Mouse (Mus musculus) embryonic facial prominence, embryonic 15.5 days (tissue): ENCODE measurements at regions not wholly inside any gene's neighbourhood (a gene's known extent, or its start where the extent isn't known, plus 50 kb on each side); places are given as distances from the start of the nearest gene placed in this dataset.

Source experiments
- ATAC-seq: fragments of 200-750 bp; cut with Nextera tagmentation; 2 replicates; pipeline ENCODE4 v1.8.0; 2017; ENCODE audit warnings: low read depth, moderate TSS enrichment; ENCODE audit not compliant: insufficient number of reproducible peaks, low FRiP score, low TSS enrichment
- H3K27ac ChIP-seq: fragments of 300-500 bp; sonication (generic); replicated peaks from 2 replicates; pipeline ENCODE4 v1.5.1; 2015; ENCODE audit warnings: mild to moderate bottlenecking, inconsistent platforms
- H3K27me3 ChIP-seq: fragments of 300-500 bp; sonication (generic); 2 replicates; pipeline ENCODE4 v1.6.1; 2015; ENCODE audit warnings: inconsistent platforms
- H3K36me3 ChIP-seq: fragments of 300-500 bp; sonication (generic); 2 replicates; pipeline ENCODE4 v1.6.1; 2015; ENCODE audit warnings: mild to moderate bottlenecking, inconsistent platforms
- H3K4me1 ChIP-seq: fragments of 300-500 bp; sonication (generic); 2 replicates; pipeline ENCODE4 v1.6.1; 2015; ENCODE audit warnings: inconsistent platforms
- H3K4me2 ChIP-seq: fragments of 300-500 bp; sonication (generic); replicated peaks from 2 replicates; pipeline ENCODE4 v1.6.1; 2015; ENCODE audit warnings: mild to moderate bottlenecking, inconsistent platforms
- H3K4me3 ChIP-seq: fragments of 300-500 bp; sonication (generic); replicated peaks from 2 replicates; pipeline ENCODE4 v1.5.1; 2015; ENCODE audit warnings: mild to moderate bottlenecking, inconsistent platforms
- H3K9ac ChIP-seq: fragments of 300-500 bp; sonication (generic); 2 replicates; pipeline ENCODE4 v1.6.1; 2015; ENCODE audit warnings: inconsistent platforms
- H3K9me3 ChIP-seq: fragments of 300-500 bp; sonication (generic); replicated peaks from 2 replicates; pipeline ENCODE4 v1.6.1; 2016; ENCODE audit warnings: inconsistent platforms
- WGBS: fragments of 180-500 bp; shearing (Covaris S2); methylation state at CpG from one replicate; pipeline ENCODE4 v1.1.7; 2015; 5-methylcytosine and 5-hydroxymethylcytosine counted together

GRCm38 (mm10) chr8:35211506-35212452 lies 553.8 kb upstream of the Gm19410 start:
- Histone ChIP-seq H3K27ac (0 out of 2 replicates have a peak overlapping the region, but pooled peaks have one; percentile 22), H3K4me2 (no peak overlapping the region), H3K9ac (no peak overlapping the region), H3K4me1 (peaks cover 22% of the 10 kb centered on the region), H3K9me3 (no peaks in the 10 kb centered on the region), H3K36me3 (no peaks in the 10 kb centered on the region), H3K4me3 (no peak overlapping the region), H3K27me3 (no peaks in the 10 kb centered on the region)
- 49% methylated on average over 10 of the region's 10 CpGs for WGBS
- ATAC-seq, result no peak

DNA sequence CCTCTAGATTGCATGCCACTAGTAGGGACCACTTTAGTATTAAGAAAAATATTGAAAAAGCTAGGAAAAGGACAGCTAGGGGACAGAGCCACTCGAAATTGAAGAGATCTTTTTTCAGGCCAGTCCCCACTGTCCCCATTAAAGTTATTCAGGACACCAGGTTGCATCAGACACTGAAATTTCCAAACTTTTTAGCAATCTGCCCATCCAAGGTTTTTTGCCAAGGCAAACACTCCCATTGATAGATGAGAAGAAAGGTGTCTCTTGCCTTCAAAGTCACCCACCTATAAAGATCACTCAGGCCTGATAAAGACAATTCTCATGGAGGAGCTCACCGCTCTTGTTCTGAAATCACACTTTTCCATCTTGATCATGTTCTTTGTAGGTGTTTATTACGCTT lies 552.1 kb upstream of the Gm19410 start:
- Histone ChIP-seq H3K4me2 (no peak overlapping the region), H3K9me3 (no peaks in the 10 kb centered on the region), H3K4me1 (peaks cover 32% of the 10 kb centered on the region), H3K9ac (no peak overlapping the region), H3K27ac (no peak overlapping the region), H3K4me3 (no peak overlapping the region), H3K27me3 (no peaks in the 10 kb centered on the region), H3K36me3 (no peaks in the 10 kb centered on the region)
- no peak for ATAC-seq
- WGBS, result 88% methylated on average over 3 of the region's 3 CpGs

DNA sequence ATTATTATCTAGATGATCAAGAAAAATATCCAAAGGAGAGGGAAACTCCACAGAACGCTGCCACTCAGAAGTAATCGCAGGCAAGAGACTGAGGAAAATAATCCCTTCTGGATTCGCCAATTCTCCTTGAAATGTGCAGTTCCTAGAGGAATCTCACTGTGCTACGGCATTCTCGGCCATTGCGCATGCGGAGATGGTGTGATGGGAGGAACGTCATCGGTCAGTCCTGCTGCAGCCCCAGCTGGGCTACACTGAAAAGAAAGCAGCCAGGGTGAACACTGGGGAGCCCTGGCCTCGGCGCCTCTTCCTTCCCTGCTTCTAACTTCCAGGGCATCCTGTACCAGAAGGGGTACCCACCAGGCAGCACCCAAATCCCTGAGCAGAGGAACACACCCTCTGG lies 548.0 kb upstream of the Gm19410 start:
- no peaks in the 10 kb centered on the region for H3K36me3 ChIP-seq
- H3K9me3 ChIP-seq, result no peaks in the 10 kb centered on the region
- no peak overlapping the region for H3K9ac ChIP-seq
- H3K4me1 ChIP-seq, result peaks cover 20% of the 10 kb centered on the region
- H3K4me2 ChIP-seq, result no peak overlapping the region
- 0 out of 2 replicates have a peak, but pooled peaks have one; percentile 39 for ATAC-seq
- 0 out of 2 replicates have a peak overlapping the region, but pooled peaks have one; percentile 48 for H3K27ac ChIP-seq
- H3K4me3 ChIP-seq, result no peak overlapping the region
- H3K27me3 ChIP-seq, result peaks cover 6% of the 10 kb centered on the region
- 44% methylated on average over 11 of the region's 11 CpGs for WGBS

DNA sequence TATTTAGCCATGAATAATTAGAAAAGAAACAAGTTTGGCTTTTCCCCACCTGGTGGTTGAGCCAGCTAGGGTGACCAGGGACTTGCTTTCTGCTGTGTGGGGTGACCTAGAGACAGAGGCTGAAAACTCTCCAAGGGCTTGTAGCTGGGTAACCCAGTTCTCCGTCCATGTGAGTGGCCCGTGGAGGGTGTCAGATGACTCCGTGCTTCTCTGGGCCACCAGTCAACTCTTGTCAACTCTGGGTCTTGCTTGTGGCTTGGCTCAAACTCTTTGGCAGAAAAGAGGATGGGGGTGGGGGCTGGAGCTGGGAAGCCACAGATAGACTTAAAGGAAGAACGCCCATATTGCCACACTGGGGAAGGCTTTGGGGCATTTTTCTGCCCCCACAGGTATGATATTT lies 547.3 kb upstream of the Gm19410 start:
- Histone ChIP-seq H3K27me3 (peaks cover 6% of the 10 kb centered on the region), H3K27ac (no peak overlapping the region), H3K4me2 (no peak overlapping the region), H3K4me3 (no peak overlapping the region), H3K9me3 (no peaks in the 10 kb centered on the region), H3K9ac (no peak overlapping the region), H3K4me1 (peaks cover 13% of the 10 kb centered on the region), H3K36me3 (no peaks in the 10 kb centered on the region)
- no peak for ATAC-seq
- WGBS, result 62% methylated on average over 4 of the region's 4 CpGs

DNA sequence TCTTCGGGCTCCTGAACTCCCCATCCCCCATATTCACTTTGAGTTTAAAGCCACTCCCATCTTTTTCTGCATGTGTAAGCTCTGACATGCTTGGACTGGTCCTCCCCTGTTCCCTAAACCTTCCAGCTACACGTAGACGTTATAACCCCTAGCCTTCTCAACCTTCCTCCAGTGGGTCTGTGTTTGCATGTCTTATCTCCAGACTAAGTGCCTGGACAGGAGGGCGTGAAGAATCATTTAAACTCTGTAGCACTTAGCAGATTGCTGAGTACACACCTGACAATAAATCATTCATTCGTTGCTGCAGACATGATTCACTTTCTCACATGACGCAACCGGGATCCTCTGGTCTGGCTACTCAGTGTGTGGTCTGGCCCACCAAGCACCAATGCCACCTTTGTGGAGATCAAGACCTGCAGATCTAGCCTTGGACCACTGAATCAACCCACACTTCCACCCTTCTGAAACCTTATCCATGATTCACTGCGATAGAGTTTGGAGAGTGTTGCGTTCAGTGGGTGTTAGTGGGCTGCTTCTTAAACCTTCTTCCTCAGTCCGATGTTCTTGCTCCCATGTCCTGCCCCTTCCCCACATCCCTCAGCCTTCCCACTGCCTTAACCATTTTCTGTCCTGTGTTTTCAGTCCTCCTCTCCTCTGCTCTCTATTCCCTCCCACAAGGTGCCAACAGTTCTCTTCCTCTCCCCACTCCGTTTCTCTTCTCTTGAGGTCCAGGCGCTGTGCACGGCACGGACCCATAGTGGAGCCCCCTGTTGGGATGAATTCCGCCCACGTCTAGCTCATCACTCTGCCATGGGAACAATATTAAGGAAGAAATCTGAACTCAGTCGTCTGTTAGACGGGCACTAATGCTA lies 541.3 kb upstream of the Gm19410 start:
- Histone ChIP-seq H3K9me3 (no peaks in the 10 kb centered on the region), H3K4me2 (no peak overlapping the region), H3K27me3 (peaks cover 14% of the 10 kb centered on the region), H3K27ac (0 out of 2 replicates have a peak overlapping the region, but pooled peaks have one; percentile 22), H3K36me3 (no peaks in the 10 kb centered on the region), H3K4me3 (no peak overlapping the region), H3K4me1 (peaks cover 19% of the 10 kb centered on the region), H3K9ac (no peak overlapping the region)
- 72% methylated on average over 18 of the region's 18 CpGs for WGBS
- no peak for ATAC-seq

GRCm38 (mm10) chr8:35224925-35225244 lies 540.7 kb upstream of the Gm19410 start:
- H3K9ac ChIP-seq, result no peak overlapping the region
- WGBS, result 67% methylated on average over 7 of the region's 7 CpGs
- H3K9me3 ChIP-seq, result no peaks in the 10 kb centered on the region
- ATAC-seq, result no peak
- no peak overlapping the region for H3K27ac ChIP-seq
- H3K4me1 ChIP-seq, result peaks cover 19% of the 10 kb centered on the region
- no peak overlapping the region for H3K4me2 ChIP-seq
- no peaks in the 10 kb centered on the region for H3K36me3 ChIP-seq
- peaks cover 8% of the 10 kb centered on the region; the same call in 1 of the 2 replicates for H3K27me3 ChIP-seq
- H3K4me3 ChIP-seq, result no peak overlapping the region

DNA sequence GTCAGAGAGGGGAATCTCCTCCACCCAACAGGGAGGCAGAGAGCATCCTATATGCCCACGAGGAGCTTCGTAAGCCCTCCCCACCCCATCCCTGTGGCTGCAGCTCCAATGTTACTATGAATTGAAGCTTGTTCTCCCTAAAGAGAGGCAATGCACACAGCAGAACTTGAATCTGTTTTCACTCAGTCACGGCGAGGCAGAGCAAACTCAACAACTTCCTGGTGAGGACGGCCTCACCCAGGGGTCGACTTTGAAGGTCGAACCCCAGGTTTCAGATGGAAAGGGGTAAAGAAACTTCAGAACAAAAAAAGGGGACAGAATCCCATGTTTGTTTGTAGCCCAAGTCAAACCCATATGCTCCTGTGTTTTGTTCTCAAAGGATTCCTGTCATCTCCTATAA lies 538.5 kb upstream of the Gm19410 start:
- Histone ChIP-seq H3K4me3 (no peak overlapping the region), H3K27me3 (peaks cover 10% of the 10 kb centered on the region; the same call in 1 of the 2 replicates), H3K27ac (peak overlapping the region; percentile 11; the same call in 1 of the 2 replicates), H3K4me2 (no peak overlapping the region), H3K36me3 (no peaks in the 10 kb centered on the region), H3K9ac (no peak overlapping the region), H3K4me1 (peaks cover 19% of the 10 kb centered on the region), H3K9me3 (no peaks in the 10 kb centered on the region)
- peak; percentile 82 for ATAC-seq
- 28% methylated on average over 7 of the region's 7 CpGs for WGBS

- 81% methylated on average over 7 of the region's 7 CpGs for WGBS
- Histone ChIP-seq H3K4me2 (no peak overlapping the region), H3K9me3 (no peaks in the 10 kb centered on the region), H3K27ac (no peak overlapping the region), H3K9ac (no peak overlapping the region), H3K4me3 (no peak overlapping the region), H3K36me3 (no peaks in the 10 kb centered on the region), H3K4me1 (peaks cover 27% of the 10 kb centered on the region), H3K27me3 (peaks cover 11% of the 10 kb centered on the region; the same call in 1 of the 2 replicates)
- no peak for ATAC-seq
Observed at GRCm38 (mm10) chr8:35228449-35228848, 537.1 kb upstream of the Gm19410 start.

DNA sequence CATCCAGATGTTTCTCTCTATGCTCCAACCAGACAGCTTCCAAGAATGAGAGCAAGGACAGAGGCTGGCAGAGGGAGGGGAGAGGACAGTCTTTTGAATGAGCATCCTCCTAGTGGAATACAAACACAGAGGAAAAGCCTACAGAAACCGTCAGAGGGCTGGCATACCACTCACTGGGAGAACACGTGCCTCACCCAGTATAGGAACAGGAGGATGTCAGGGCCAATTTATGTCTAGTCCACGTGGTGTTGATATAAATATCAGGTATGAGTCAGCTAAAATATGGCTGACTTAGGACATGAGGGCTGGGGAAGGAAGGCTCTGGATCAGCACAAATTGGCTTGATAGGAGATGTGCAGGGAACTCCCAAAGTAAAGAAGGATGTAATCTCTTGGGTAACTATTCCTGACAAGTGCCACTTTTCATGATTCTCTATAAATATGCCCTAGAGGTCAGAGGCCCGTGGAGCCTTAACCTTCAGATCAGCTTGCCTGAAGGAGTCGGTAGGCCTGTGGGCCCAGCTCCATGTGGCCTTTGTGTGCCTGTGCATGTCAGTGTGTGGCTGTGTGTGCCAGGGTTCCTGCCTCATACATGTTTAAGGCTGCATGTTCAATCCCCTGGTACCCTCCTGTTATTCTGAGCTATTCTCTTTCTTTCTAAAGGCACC lies 531.9 kb upstream of the Gm19410 start:
- WGBS, result 29% methylated on average over 5 of the region's 5 CpGs
- Histone ChIP-seq H3K9ac (no peak overlapping the region), H3K9me3 (no peaks in the 10 kb centered on the region), H3K4me2 (no peak overlapping the region), H3K4me1 (peaks cover 39% of the 10 kb centered on the region), H3K4me3 (no peak overlapping the region), H3K27me3 (0 out of 2 replicates have a peak, but pooled peaks cover 3% of the 10 kb centered on the region), H3K36me3 (no peaks in the 10 kb centered on the region), H3K27ac (peak overlapping the region; percentile 61; the same call in 1 of the 2 replicates)
- no peak for ATAC-seq

- no peak for ATAC-seq
- Histone ChIP-seq H3K36me3 (no peaks in the 10 kb centered on the region), H3K27me3 (0 out of 2 replicates have a peak, but pooled peaks cover 3% of the 10 kb centered on the region), H3K4me1 (peaks cover 39% of the 10 kb centered on the region), H3K27ac (peak overlapping the region; percentile 61; the same call in 1 of the 2 replicates), H3K4me2 (no peak overlapping the region), H3K9ac (no peak overlapping the region), H3K4me3 (no peak overlapping the region), H3K9me3 (no peaks in the 10 kb centered on the region)
- WGBS, result 29% methylated on average over 5 of the region's 5 CpGs
Observed at GRCm38 (mm10) chr8:35234436-35234835, 531.2 kb upstream of the Gm19410 start.
